Mouse (Mus musculus) G1E-ER4 (cell line): ENCODE measurements around the gene Bicral. TPM values are rescaled to one million over a fixed set of nuclear protein-coding genes. Genes with fewer than 3 reads are reported as not detected.
A peak's percentile ranks its signal among the peaks of the same experiment; 100 is the strongest.

Experiments used
- GATA1 ChIP-seq: IDR thresholded peaks from one replicate; pipeline ENCODE4 v1.8.0; 2012; ENCODE audit warnings: low read length, inconsistent platforms
- polyA plus RNA-seq: library from polyadenylated mRNA; stranded (reverse); fragments of >175 nt; gene quantifications from 2 replicates; pipeline ENCODE4 v1.2.3, GENCODE M21; 2012

Gene Bicral
- polyA plus RNA-seq, 1 experiment, result 8.4 TPM

GRCm38 (mm10) chr17:46856471-46857360 is 1.6 kb downstream of the Bicral start:
- no peak for TF ChIP-seq GATA1

- no peak for TF ChIP-seq GATA1
Measured at GRCm38 (mm10) chr17:46856107-46856388, 2.2 kb downstream of the Bicral start.

- no peak for TF ChIP-seq GATA1
Measured at GRCm38 (mm10) chr17:46855328-46856106, 2.8 kb downstream of the Bicral start.

- peak; percentile 54 for TF ChIP-seq GATA1
Measured at GRCm38 (mm10) chr17:46854640-46855110, 3.6 kb downstream of the Bicral start.

GRCm38 (mm10) chr17:46854096-46854495 is 4.2 kb downstream of the Bicral start:
- TF ChIP-seq GATA1, result no peak

- TF ChIP-seq GATA1, result no peak
Measured at GRCm38 (mm10) chr17:46853281-46853680, 5.0 kb downstream of the Bicral start.

- no peak for TF ChIP-seq GATA1
Measured at GRCm38 (mm10) chr17:46852725-46853124, 5.6 kb downstream of the Bicral start.

GRCm38 (mm10) chr17:46847206-46847605 is 11.1 kb downstream of the Bicral start:
- TF ChIP-seq GATA1, result no peak

- no peak for TF ChIP-seq GATA1
Measured at GRCm38 (mm10) chr17:46845262-46845661, 13.0 kb downstream of the Bicral start.

- no peak for TF ChIP-seq GATA1
Measured at GRCm38 (mm10) chr17:46844811-46845210, 13.5 kb downstream of the Bicral start.

- TF ChIP-seq GATA1, result no peak
Measured at GRCm38 (mm10) chr17:46843716-46844115, 14.6 kb downstream of the Bicral start.

GRCm38 (mm10) chr17:46843022-46843421 is 15.3 kb downstream of the Bicral start:
- no peak for TF ChIP-seq GATA1

GRCm38 (mm10) chr17:46840304-46841010 is 17.8 kb downstream of the Bicral start:
- no peak for TF ChIP-seq GATA1

- peak; percentile 13 for TF ChIP-seq GATA1
Measured at GRCm38 (mm10) chr17:46838396-46838920, 19.8 kb downstream of the Bicral start.

GRCm38 (mm10) chr17:46837897-46838296 is 20.4 kb downstream of the Bicral start:
- no peak for TF ChIP-seq GATA1
